Mouse (Mus musculus): ENCODE results near the gene Tns3. TPM values are rescaled to one million over a fixed set of nuclear protein-coding genes. Genes with fewer than 3 reads are reported as not detected.

The Tns3 gene
- 26.0 and 26.7 TPM in 2 replicates for polyA plus RNA-seq (2014; fragmentation: Nextera tagmentation; extraction: Ambion mirVana)

- peak within 1 kb of the TSS; percentile 78 for H3K4me2 ChIP-seq (ENCODE audit: low read depth, severe bottlenecking)
- no peaks in the 10 kb centered on the region for H3K9me3 ChIP-seq (ENCODE audit: control insufficient read depth, low read length)
- ATAC-seq (ENCODE audit: insufficient number of reproducible peaks, low FRiP score, low TSS enrichment, low read depth) (peak; percentile 51), DNase-seq (ENCODE audit: low spot score) (peak; percentile 78)
- WGBS: under 1% methylated on average over 37 of the region's 37 CpGs
- H3K27me3 ChIP-seq (ENCODE audit: control insufficient read depth, insufficient read depth, low read length): no peaks in the 10 kb centered on the region
- H3K27ac ChIP-seq (replicated peaks; ENCODE audit: low read depth, low read length): peak within 1 kb of the TSS; percentile 75
- H3K4me1 ChIP-seq (ENCODE audit: control insufficient read depth, insufficient read depth, low read length): peaks cover 28% of the 10 kb centered on the region
- H3K4me3 ChIP-seq (ENCODE audit: low read depth, low read length): peak within 1 kb of the TSS; percentile 60
- peak within 1 kb of the TSS; percentile 84 for H3K9ac ChIP-seq (ENCODE audit: low read length)
- H3K36me3 ChIP-seq (ENCODE audit: control insufficient read depth, insufficient read depth, low read length): no peaks in the 10 kb centered on the region
Observed at GRCm38 (mm10) chr11:8664393-8664743, at the start of gene Tns3. Tns3 (minus strand) TSS chr11:8664535.

DNA sequence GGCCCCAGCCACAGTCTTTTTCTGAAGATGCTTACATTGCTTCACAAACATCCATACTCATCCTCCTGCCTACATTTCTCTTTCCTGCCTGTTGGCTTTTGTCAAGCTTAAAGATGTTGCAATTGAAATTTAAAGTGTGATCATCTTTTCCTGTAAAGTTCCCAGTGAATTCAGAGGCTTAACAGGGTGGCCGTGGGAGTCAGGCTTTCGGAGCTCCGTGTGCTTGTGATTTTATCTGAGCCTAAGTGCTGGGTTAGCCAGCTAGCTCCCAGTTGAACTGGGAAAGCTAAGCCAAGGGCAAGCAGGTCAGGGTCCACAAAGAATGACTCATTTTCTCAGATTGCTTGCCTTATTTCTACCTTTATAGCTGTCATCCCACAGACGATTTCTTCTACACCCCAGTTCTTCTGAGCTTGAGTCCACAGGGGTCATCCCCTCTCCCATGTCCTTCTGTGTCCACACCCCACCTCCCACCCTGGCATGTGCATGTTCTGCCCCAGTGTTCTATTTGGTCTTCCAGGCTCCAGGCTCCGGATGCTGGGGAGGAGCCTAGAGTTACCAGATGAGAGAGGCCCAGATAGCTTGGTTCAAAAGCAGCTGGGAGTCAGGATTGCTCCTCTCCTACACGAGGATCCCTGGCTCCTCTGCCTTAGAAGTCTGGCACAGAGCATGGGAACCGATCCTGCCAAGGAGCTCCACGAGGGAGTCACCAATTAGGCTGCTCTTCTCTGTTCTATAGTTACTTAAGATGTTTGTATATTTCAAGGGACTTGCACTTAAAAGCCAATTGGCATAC, 42.1 kb upstream of the Tns3 start:
- DNase-seq (ENCODE audit: low spot score) (no peak), ATAC-seq (ENCODE audit: insufficient number of reproducible peaks, low FRiP score, low TSS enrichment, low read depth) (no peak)
- H3K4me3 ChIP-seq (ENCODE audit: low read depth, low read length): no peak overlapping the region
- H3K36me3 ChIP-seq (ENCODE audit: control insufficient read depth, insufficient read depth, low read length): no peaks in the 10 kb centered on the region
- H3K4me1 ChIP-seq (ENCODE audit: control insufficient read depth, insufficient read depth, low read length): no peaks in the 10 kb centered on the region
- H3K9ac ChIP-seq (ENCODE audit: low read length): no peak overlapping the region
- 66% methylated on average over 8 of the region's 8 CpGs for WGBS
- no peaks in the 10 kb centered on the region for H3K27me3 ChIP-seq (ENCODE audit: control insufficient read depth, insufficient read depth, low read length)
- no peak overlapping the region for H3K4me2 ChIP-seq (ENCODE audit: low read depth, severe bottlenecking)
- H3K27ac ChIP-seq (replicated peaks; ENCODE audit: low read depth, low read length): no peak overlapping the region
- no peaks in the 10 kb centered on the region for H3K9me3 ChIP-seq (ENCODE audit: control insufficient read depth, low read length)

- ATAC-seq (ENCODE audit: insufficient number of reproducible peaks, low FRiP score, low TSS enrichment, low read depth): no peak
- WGBS: 83% methylated on average over 1 of the region's 1 CpGs
- Histone ChIP-seq H3K4me1 (ENCODE audit: control insufficient read depth, insufficient read depth, low read length) (0 out of 2 replicates have a peak, but pooled peaks cover 3% of the 10 kb centered on the region), H3K9me3 (ENCODE audit: control insufficient read depth, low read length) (no peaks in the 10 kb centered on the region), H3K27ac (replicated peaks; ENCODE audit: low read depth, low read length) (no peak overlapping the region), H3K9ac (ENCODE audit: low read length) (no peak overlapping the region), H3K27me3 (ENCODE audit: control insufficient read depth, insufficient read depth, low read length) (no peaks in the 10 kb centered on the region), H3K4me3 (ENCODE audit: low read depth, low read length) (no peak overlapping the region), H3K36me3 (ENCODE audit: control insufficient read depth, insufficient read depth, low read length) (no peaks in the 10 kb centered on the region), H3K4me2 (ENCODE audit: low read depth, severe bottlenecking) (no peak overlapping the region)
- DNase-seq (ENCODE audit: low spot score): no peak
Observed at GRCm38 (mm10) chr11:8705156-8705555, 40.8 kb upstream of the Tns3 start.

DNA sequence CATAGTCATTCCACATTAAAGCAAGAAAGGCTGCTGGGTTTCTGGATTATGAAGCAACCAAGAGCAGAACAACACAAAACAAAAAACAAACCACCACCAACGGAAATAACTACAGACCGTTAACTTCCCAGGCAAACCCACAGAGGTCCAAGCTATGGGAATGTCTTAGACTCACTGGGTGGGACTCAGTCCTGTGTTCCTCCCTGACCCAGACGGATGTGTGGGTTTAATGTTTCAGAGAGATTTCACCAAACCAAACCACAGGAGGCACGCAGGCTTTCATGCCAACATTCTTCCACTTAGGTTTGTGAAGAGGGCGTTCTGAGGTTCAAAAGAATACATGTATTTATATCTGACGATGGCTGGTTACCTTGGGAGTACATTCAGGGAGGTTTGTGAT, 39.5 kb upstream of the Tns3 start:
- Histone ChIP-seq H3K27ac (replicated peaks; ENCODE audit: low read depth, low read length) (no peak overlapping the region), H3K4me2 (ENCODE audit: low read depth, severe bottlenecking) (no peak overlapping the region), H3K36me3 (ENCODE audit: control insufficient read depth, insufficient read depth, low read length) (no peaks in the 10 kb centered on the region), H3K27me3 (ENCODE audit: control insufficient read depth, insufficient read depth, low read length) (no peaks in the 10 kb centered on the region), H3K4me1 (ENCODE audit: control insufficient read depth, insufficient read depth, low read length) (0 out of 2 replicates have a peak, but pooled peaks cover 3% of the 10 kb centered on the region), H3K4me3 (ENCODE audit: low read depth, low read length) (no peak overlapping the region), H3K9ac (ENCODE audit: low read length) (no peak overlapping the region), H3K9me3 (ENCODE audit: control insufficient read depth, low read length) (no peaks in the 10 kb centered on the region)
- 83% methylated on average over 6 of the region's 6 CpGs for WGBS
- no peak for ATAC-seq (ENCODE audit: insufficient number of reproducible peaks, low FRiP score, low TSS enrichment, low read depth)
- DNase-seq (ENCODE audit: low spot score): no peak

DNA sequence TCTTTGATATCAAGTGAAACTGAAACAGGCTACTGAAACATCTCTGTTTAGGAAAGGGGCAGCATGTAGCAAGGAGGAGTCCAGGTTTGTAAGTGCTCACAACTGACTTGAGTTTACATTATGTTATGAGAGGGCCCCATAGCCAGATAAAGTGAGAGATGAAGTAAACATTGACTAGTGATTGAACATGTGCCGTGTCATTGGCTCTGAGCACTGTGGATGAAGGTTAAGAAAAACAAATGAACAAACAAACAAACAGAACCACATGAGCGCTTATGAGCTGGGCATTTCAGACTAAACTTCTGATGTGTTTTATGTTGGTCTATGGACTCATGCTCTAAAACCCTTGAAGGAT, 38.2 kb upstream of the Tns3 start:
- DNase-seq (ENCODE audit: low spot score): no peak
- no peak overlapping the region for H3K4me3 ChIP-seq (ENCODE audit: low read depth, low read length)
- no peak for ATAC-seq (ENCODE audit: insufficient number of reproducible peaks, low FRiP score, low TSS enrichment, low read depth)
- H3K36me3 ChIP-seq (ENCODE audit: control insufficient read depth, insufficient read depth, low read length): no peaks in the 10 kb centered on the region
- no peak overlapping the region for H3K27ac ChIP-seq (replicated peaks; ENCODE audit: low read depth, low read length)
- no peaks in the 10 kb centered on the region for H3K9me3 ChIP-seq (ENCODE audit: control insufficient read depth, low read length)
- H3K4me2 ChIP-seq (ENCODE audit: low read depth, severe bottlenecking): no peak overlapping the region
- no peaks in the 10 kb centered on the region for H3K27me3 ChIP-seq (ENCODE audit: control insufficient read depth, insufficient read depth, low read length)
- 0 out of 2 replicates have a peak, but pooled peaks cover 3% of the 10 kb centered on the region for H3K4me1 ChIP-seq (ENCODE audit: control insufficient read depth, insufficient read depth, low read length)
- WGBS: 87% methylated on average over 2 of the region's 2 CpGs
- H3K9ac ChIP-seq (ENCODE audit: low read length): no peak overlapping the region

- no peaks in the 10 kb centered on the region for H3K9me3 ChIP-seq (ENCODE audit: control insufficient read depth, low read length)
- H3K4me1 ChIP-seq (ENCODE audit: control insufficient read depth, insufficient read depth, low read length): 0 out of 2 replicates have a peak, but pooled peaks cover 3% of the 10 kb centered on the region
- WGBS: 43% methylated on average over 10 of the region's 10 CpGs
- DNase-seq (ENCODE audit: low spot score) (no peak), ATAC-seq (ENCODE audit: insufficient number of reproducible peaks, low FRiP score, low TSS enrichment, low read depth) (no peak)
- H3K27me3 ChIP-seq (ENCODE audit: control insufficient read depth, insufficient read depth, low read length): no peaks in the 10 kb centered on the region
- no peaks in the 10 kb centered on the region for H3K36me3 ChIP-seq (ENCODE audit: control insufficient read depth, insufficient read depth, low read length)
- H3K4me3 ChIP-seq (ENCODE audit: low read depth, low read length): no peak overlapping the region
- H3K4me2 ChIP-seq (ENCODE audit: low read depth, severe bottlenecking): no peak overlapping the region
- H3K27ac ChIP-seq (replicated peaks; ENCODE audit: low read depth, low read length): no peak overlapping the region
- H3K9ac ChIP-seq (ENCODE audit: low read length): no peak overlapping the region
Observed at GRCm38 (mm10) chr11:8701845-8702531, 37.7 kb upstream of the Tns3 start.

- ATAC-seq (ENCODE audit: insufficient number of reproducible peaks, low FRiP score, low TSS enrichment, low read depth) (no peak), DNase-seq (ENCODE audit: low spot score) (no peak)
- no peaks in the 10 kb centered on the region for H3K36me3 ChIP-seq (ENCODE audit: control insufficient read depth, insufficient read depth, low read length)
- no peak overlapping the region for H3K4me3 ChIP-seq (ENCODE audit: low read depth, low read length)
- H3K9ac ChIP-seq (ENCODE audit: low read length): no peak overlapping the region
- 0 out of 2 replicates have a peak, but pooled peaks cover 3% of the 10 kb centered on the region for H3K4me1 ChIP-seq (ENCODE audit: control insufficient read depth, insufficient read depth, low read length)
- no peaks in the 10 kb centered on the region for H3K9me3 ChIP-seq (ENCODE audit: control insufficient read depth, low read length)
- no peaks in the 10 kb centered on the region for H3K27me3 ChIP-seq (ENCODE audit: control insufficient read depth, insufficient read depth, low read length)
- 83% methylated on average over 3 of the region's 3 CpGs for WGBS
- H3K4me2 ChIP-seq (ENCODE audit: low read depth, severe bottlenecking): no peak overlapping the region
- no peak overlapping the region for H3K27ac ChIP-seq (replicated peaks; ENCODE audit: low read depth, low read length)
Observed at GRCm38 (mm10) chr11:8701400-8701799, 37.1 kb upstream of the Tns3 start.

GRCm38 (mm10) chr11:8700641-8701221, 36.4 kb upstream of the Tns3 start:
- no peaks in the 10 kb centered on the region for H3K27me3 ChIP-seq (ENCODE audit: control insufficient read depth, insufficient read depth, low read length)
- 61% methylated on average over 8 of the region's 8 CpGs for WGBS
- H3K27ac ChIP-seq (replicated peaks; ENCODE audit: low read depth, low read length): no peak overlapping the region
- DNase-seq (ENCODE audit: low spot score) (no peak), ATAC-seq (ENCODE audit: insufficient number of reproducible peaks, low FRiP score, low TSS enrichment, low read depth) (0 out of 2 replicates have a peak, but pooled peaks have one; percentile 47)
- H3K4me3 ChIP-seq (ENCODE audit: low read depth, low read length): no peak overlapping the region
- H3K36me3 ChIP-seq (ENCODE audit: control insufficient read depth, insufficient read depth, low read length): no peaks in the 10 kb centered on the region
- H3K9me3 ChIP-seq (ENCODE audit: control insufficient read depth, low read length): no peaks in the 10 kb centered on the region
- H3K9ac ChIP-seq (ENCODE audit: low read length): no peak overlapping the region
- no peak overlapping the region for H3K4me2 ChIP-seq (ENCODE audit: low read depth, severe bottlenecking)
- H3K4me1 ChIP-seq (ENCODE audit: control insufficient read depth, insufficient read depth, low read length): 0 out of 2 replicates have a peak, but pooled peaks cover 3% of the 10 kb centered on the region
